In genomic region chr7:132284795-132285194, GRCm38 (mm10) we compare ENCODE assay signal across 9 mouse cellular contexts. TPM values are rescaled to one million over a fixed set of nuclear protein-coding genes. Genes with fewer than 3 reads are reported as not detected.
A peak's percentile ranks its signal among the peaks of the same experiment; 100 is the strongest.
DNase-seq lines count a peak whose midpoint lies in the region; ATAC-seq lines count a peak whose summit lies in the region.
"Had no signal": no experiment of that assay in that cellular context is flagged by ENCODE, and none has a peak within 500 bp of the region (broad histone marks: within the 10 kb centered on the region; RNA-seq: fewer than 3 reads in every experiment).

No protein-coding gene starts in this region.

- H3K36me3 ChIP-seq in forebrain, embryonic 10.5 days (replicated peaks), result no peaks in the 10 kb centered on the region
- no peaks in the 10 kb centered on the region for H3K36me3 ChIP-seq in neural tube, embryonic 14.5 days (ENCODE audit: control insufficient read depth, insufficient read depth, low read length)
- no peaks in the 10 kb centered on the region for H3K36me3 ChIP-seq in heart, embryonic 10.5 days

- peaks cover 66% of the 10 kb centered on the region for H3K4me1 ChIP-seq in forebrain, embryonic 10.5 days
- H3K4me1 ChIP-seq in neural tube, embryonic 14.5 days (ENCODE audit: control insufficient read depth, insufficient read depth, low read length), result peaks cover 27% of the 10 kb centered on the region
- peaks cover 33% of the 10 kb centered on the region for H3K4me1 ChIP-seq in heart, embryonic 10.5 days

- H3K4me3 ChIP-seq in forebrain, embryonic 10.5 days, result no peak overlapping the region
- no peak overlapping the region for H3K4me3 ChIP-seq in neural tube, embryonic 14.5 days (ENCODE audit: low read depth, low read length)
- H3K4me3 ChIP-seq in heart, embryonic 10.5 days, result no peak overlapping the region

- no peak for ATAC-seq in neural tube, embryonic 14.5 days (ENCODE audit: low read depth)

- WGBS in forebrain, embryonic 10.5 days, result 36% methylated on average over 1 of the region's 1 CpGs
- 3% methylated on average over 1 of the region's 1 CpGs for WGBS in neural tube, embryonic 14.5 days
- WGBS in heart, embryonic 10.5 days, result 32% methylated on average over 1 of the region's 1 CpGs

- H3K27ac ChIP-seq in forebrain, embryonic 10.5 days, result peak overlapping the region; percentile 70
- peak overlapping the region; percentile 70; the same call in 1 of the 2 replicates for H3K27ac ChIP-seq in neural tube, embryonic 14.5 days (ENCODE audit: low read depth, low read length)
- H3K27ac ChIP-seq in heart, embryonic 10.5 days, result no peak overlapping the region

- no peaks in the 10 kb centered on the region for H3K27me3 ChIP-seq in forebrain, embryonic 10.5 days (ENCODE audit: poor library complexity, severe bottlenecking)
- H3K27me3 ChIP-seq in neural tube, embryonic 14.5 days (ENCODE audit: control insufficient read depth, insufficient read depth, low read length), result no peaks in the 10 kb centered on the region
- H3K27me3 ChIP-seq in heart, embryonic 10.5 days (ENCODE audit: insufficient read depth, poor library complexity, severe bottlenecking), result no peaks in the 10 kb centered on the region

- H3K4me2 ChIP-seq in neural tube, embryonic 14.5 days (ENCODE audit: low read depth, low read length), result no peak overlapping the region

- no peak overlapping the region for H3K9ac ChIP-seq in neural tube, embryonic 14.5 days (replicated peaks; ENCODE audit: low read depth, low read length)

- DNase-seq in frontal cortex, postnatal 36 days (ENCODE audit: low spot score in 2 of 2), result peak; percentile 43 to 63
- DNase-seq in frontal cortex, postnatal 14 days (ENCODE audit: low spot score in 2 of 2), result no peak
- DNase-seq in forebrain, embryonic 10.5 days (ENCODE audit: extremely low spot score, low spot score), result no peak
- peak; percentile 78 for DNase-seq in layer of hippocampus, adult 11-12 months (ENCODE audit: low spot score)
- no peak for DNase-seq in adrenal gland, adult 18-20 months (ENCODE audit: low spot score in 2 of 2)
- no peak for DNase-seq in heart, embryonic 10.5 days (ENCODE audit: low spot score)
- no peak for DNase-seq in cerebellum, adult 11 months
- DNase-seq: heart, adult 18-20 months had no signal

- no peaks in the 10 kb centered on the region for H3K9me3 ChIP-seq in forebrain, embryonic 10.5 days
- no peaks in the 10 kb centered on the region for H3K9me3 ChIP-seq in neural tube, embryonic 14.5 days (ENCODE audit: control insufficient read depth, low read length)
- no peaks in the 10 kb centered on the region for H3K9me3 ChIP-seq in heart, embryonic 10.5 days

RNA-seq across cellular contexts. Expression of gene Chst15, which starts 32.2 kb away (rescaled TPM):
- polyA plus RNA-seq in forebrain, embryonic 10.5 days (2016; fragmentation: Nextera tagmentation; extraction: Ambion mirVana), result 9.2 and 9.7 TPM in 2 replicates
- polyA plus RNA-seq in neural tube, embryonic 14.5 days (2014; fragmentation: Nextera tagmentation; extraction: Ambion mirVana), result 16.7 and 20.7 TPM in 2 replicates
- 10 to 100 TPM; 34.1 to 43.9 TPM for total RNA-seq in adrenal gland, adult 18-20 months (2021)
- polyA plus RNA-seq in heart, embryonic 10.5 days (2016; fragmentation: Nextera tagmentation; extraction: Ambion mirVana), result 3.3 and 7.6 TPM in 2 replicates

Comparison
In these comparisons a context has a peak if more than half of its experiments do, and no peak if none do; other contexts are left out.
1. DNase-seq: peak in frontal cortex, postnatal 36 days (2 of 2) and layer of hippocampus, adult 11-12 months (single experiment); none in frontal cortex, postnatal 14 days (0 of 2), forebrain, embryonic 10.5 days (single experiment), adrenal gland, adult 18-20 months (0 of 2), heart, embryonic 10.5 days (single experiment) and cerebellum, adult 11 months (single experiment).